In the genomic region with DNA sequence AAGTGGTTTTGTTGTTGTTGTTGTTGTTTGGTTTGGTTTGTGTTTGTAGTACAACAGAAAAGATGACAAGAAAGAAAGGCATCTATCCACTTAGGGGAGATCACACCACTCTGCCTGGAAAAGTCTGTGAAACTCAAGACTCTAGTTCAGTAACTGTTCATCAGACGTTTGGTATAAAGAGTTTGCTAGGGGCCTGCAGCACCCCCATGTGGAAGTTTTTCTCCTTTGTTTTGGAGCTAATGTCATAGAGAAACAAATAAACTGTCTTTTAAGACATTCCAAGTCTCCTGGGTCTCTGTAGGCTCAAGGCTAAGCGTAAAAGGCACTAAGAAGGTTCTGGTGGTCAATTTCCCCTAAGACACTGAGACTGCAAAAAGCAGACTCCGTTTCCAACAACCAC, we compare ENCODE assay signal across 8 mouse cellular contexts. TPM values are rescaled to one million over a fixed set of nuclear protein-coding genes. Genes with fewer than 3 reads are reported as not detected.
A peak's percentile ranks its signal among the peaks of the same experiment; 100 is the strongest.
DNase-seq lines count a peak whose midpoint lies in the region; ATAC-seq and TF ChIP-seq lines count a peak whose summit lies in the region.
"Had no signal": no experiment of that assay in that cellular context is flagged by ENCODE, and none has a peak within 500 bp of the region (broad histone marks: within the 10 kb centered on the region; RNA-seq: fewer than 3 reads in every experiment).

No protein-coding gene starts in this region.

- H3K4me3 ChIP-seq in embryonic fibroblast, embryonic 13.5 days (ENCODE audit: insufficient read depth, low read length): peak overlapping the region; percentile 96
- H3K4me3 ChIP-seq in limb, embryonic 13.5 days: peak overlapping the region; percentile 69; the same call in 1 of the 2 replicates
- no peak overlapping the region; the same call in 1 of the 2 replicates for H3K4me3 ChIP-seq in stomach, embryonic 15.5 days (replicated peaks)

- H3K27me3 ChIP-seq in limb, embryonic 13.5 days: no peaks in the 10 kb centered on the region
- H3K27me3 ChIP-seq in stomach, embryonic 15.5 days (replicated peaks): no peaks in the 10 kb centered on the region

- peaks cover 25% of the 10 kb centered on the region for H3K36me3 ChIP-seq in limb, embryonic 13.5 days
- 0 out of 2 replicates have a peak, but pooled peaks cover 10% of the 10 kb centered on the region for H3K36me3 ChIP-seq in stomach, embryonic 15.5 days

- no peak for TF ChIP-seq POLR2A in embryonic fibroblast, embryonic 13.5 days (IDR thresholded peaks at IDR 0.05; ENCODE audit: low read depth, low read length)

- H3K4me2 ChIP-seq in limb, embryonic 13.5 days (replicated peaks): peak overlapping the region; percentile 86
- H3K4me2 ChIP-seq in stomach, embryonic 15.5 days: peak overlapping the region; percentile 85

- H3K9ac ChIP-seq in limb, embryonic 13.5 days: peak overlapping the region; percentile 71; the same call in 1 of the 2 replicates
- H3K9ac ChIP-seq in stomach, embryonic 15.5 days: no peak overlapping the region

- DNase-seq in lung, postnatal 36 days: peak; percentile 40
- no peak for DNase-seq in lung, postnatal 14 days
- no peak for DNase-seq in thymus, postnatal 25 days
- no peak for DNase-seq in urinary bladder, postnatal 10 days (ENCODE audit: low spot score)
- DNase-seq: kidney, adult 2 months had no signal

- H3K4me1 ChIP-seq in embryonic fibroblast, embryonic 13.5 days (ENCODE audit: control insufficient read depth, insufficient read depth, low read length): peaks cover 7% of the 10 kb centered on the region; the same call in 1 of the 2 replicates
- peaks cover 29% of the 10 kb centered on the region for H3K4me1 ChIP-seq in limb, embryonic 13.5 days
- peaks cover 9% of the 10 kb centered on the region for H3K4me1 ChIP-seq in stomach, embryonic 15.5 days

- H3K9me3 ChIP-seq in limb, embryonic 13.5 days: no peaks in the 10 kb centered on the region
- H3K9me3 ChIP-seq in stomach, embryonic 15.5 days: no peaks in the 10 kb centered on the region

- ATAC-seq in limb, embryonic 13.5 days (ENCODE audit: low FRiP score, low read depth): no peak
- ATAC-seq in stomach, embryonic 15.5 days (ENCODE audit: insufficient read depth, low FRiP score, low read depth): no peak

- TF ChIP-seq CTCF in embryonic fibroblast, embryonic 13.5 days (IDR thresholded peaks at IDR 0.05; ENCODE audit: borderline replicate concordance, insufficient read depth, low read length): no peak

- H3K27ac ChIP-seq in embryonic fibroblast, embryonic 13.5 days (ENCODE audit: insufficient read depth, low read length): no peak overlapping the region
- H3K27ac ChIP-seq in limb, embryonic 13.5 days: no peak overlapping the region
- no peak overlapping the region for H3K27ac ChIP-seq in stomach, embryonic 15.5 days

- WGBS in limb, embryonic 13.5 days: 36% methylated on average over 3 of the region's 3 CpGs
- whole genome bisulfite sequencing in stomach, embryonic 15.5 days: 45% methylated on average over 3 of the region's 3 CpGs

RNA-seq across cellular contexts. Expression of gene Snx11, which starts 1.3 kb away (rescaled TPM):
- 31.1 and 32.5 TPM in 2 replicates for polyA plus RNA-seq in embryonic fibroblast, embryonic 13.5 days (2011; ENCODE audit: insufficient read length, low read depth, missing spikeins)
- 22.2 and 22.3 TPM in 2 replicates for polyA plus RNA-seq in limb, embryonic 13.5 days (2015; fragmentation: Nextera tagmentation; extraction: Ambion mirVana)
- polyA plus RNA-seq in stomach, embryonic 15.5 days (2015; fragmentation: Nextera tagmentation; extraction: Ambion mirVana): 16.5 and 17.4 TPM in 2 replicates

RNA-seq across cellular contexts. Expression of gene Cbx1, which starts 12.9 kb away (rescaled TPM):
- 61.1 and 90.9 TPM in 2 replicates for polyA plus RNA-seq in embryonic fibroblast, embryonic 13.5 days (2011; ENCODE audit: insufficient read length, low read depth, missing spikeins)
- polyA plus RNA-seq in limb, embryonic 13.5 days (2015; fragmentation: Nextera tagmentation; extraction: Ambion mirVana): 158 and 163 TPM in 2 replicates
- 99.1 and 99.2 TPM in 2 replicates for polyA plus RNA-seq in stomach, embryonic 15.5 days (2015; fragmentation: Nextera tagmentation; extraction: Ambion mirVana)

RNA-seq across cellular contexts. Expression of gene Nfe2l1, which starts 53.7 kb away (rescaled TPM):
- 370 and 371 TPM in 2 replicates for polyA plus RNA-seq in embryonic fibroblast, embryonic 13.5 days (2011; ENCODE audit: insufficient read length, low read depth, missing spikeins)
- 68.6 and 69.3 TPM in 2 replicates for polyA plus RNA-seq in limb, embryonic 13.5 days (2015; fragmentation: Nextera tagmentation; extraction: Ambion mirVana)
- 52.6 and 54.1 TPM in 2 replicates for polyA plus RNA-seq in stomach, embryonic 15.5 days (2015; fragmentation: Nextera tagmentation; extraction: Ambion mirVana)
